Mouse (Mus musculus) brain, embryonic 14.5 days (tissue): ENCODE data around the gene Lrrc49.

Experiments
- CTCF ChIP-seq: fragments of 200-500 bp; IDR thresholded peaks from 2 replicates; pipeline ENCODE4 v1.5.1; 2012; ENCODE audit warnings: inconsistent platforms, mild to moderate bottlenecking, moderate library complexity, borderline replicate concordance; ENCODE audit not compliant: insufficient read depth, insufficient read length; ENCODE audit errors: extremely low read depth
- POLR2A ChIP-seq: fragments of 200-500 bp; IDR thresholded peaks from 2 replicates; pipeline ENCODE4 v1.6.1; 2012; ENCODE audit warnings: mild to moderate bottlenecking, inconsistent platforms, borderline replicate concordance; ENCODE audit not compliant: poor library complexity, insufficient read depth, insufficient read length, severe bottlenecking; ENCODE audit errors: extremely low read depth

DNA sequence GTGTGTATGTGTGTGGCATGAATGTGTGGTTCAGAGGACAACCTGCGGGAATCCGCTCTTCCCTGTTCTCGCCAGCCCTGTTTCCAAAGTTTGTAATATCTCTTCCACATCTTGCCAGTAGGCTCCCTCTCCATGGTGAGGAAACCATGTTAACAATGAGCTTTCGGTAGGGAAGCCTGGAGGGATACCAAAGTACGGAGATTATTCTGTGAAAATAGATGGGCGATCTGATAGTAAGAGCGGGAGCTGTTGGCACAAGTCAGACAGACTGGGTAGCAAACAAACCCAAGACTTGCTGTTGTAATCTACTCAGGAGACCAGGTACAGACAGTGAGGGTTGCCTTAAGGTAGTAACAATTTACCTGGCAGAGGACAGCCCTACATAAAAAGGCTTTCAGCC lies 124.1 kb downstream of the Lrrc49 start:
- no peak for TF ChIP-seq CTCF
- TF ChIP-seq POLR2A = no peak
